Comparison of ENCODE assay signal across 8 mouse cellular contexts in genomic region chr11:120902487-120903142, GRCm38 (mm10). TPM values are rescaled to one million over a fixed set of nuclear protein-coding genes. Genes with fewer than 3 reads are reported as not detected.
DNase-seq lines count a peak whose midpoint lies in the region; ATAC-seq and TF ChIP-seq lines count a peak whose summit lies in the region.

No protein-coding gene starts in this region.

- H3K27ac ChIP-seq in gastrocnemius, adult 2 months, result no peak overlapping the region
- H3K27ac ChIP-seq in kidney, postnatal 0 days, result peak overlapping the region; percentile 81
- H3K27ac ChIP-seq in hindbrain, postnatal 0 days, result no peak overlapping the region

- H3K27me3 ChIP-seq in kidney, postnatal 0 days (ENCODE audit: insufficient read depth, low read length), result no peaks in the 10 kb centered on the region
- H3K27me3 ChIP-seq in hindbrain, postnatal 0 days (ENCODE audit: insufficient read depth, low read length), result no peaks in the 10 kb centered on the region

- intact Hi-C loops in gastrocnemius, adult 2 months (cut with DNase I), result loop anchor here (10.0 kb wide), 1 partner anchor 82 kb away; no protein-coding TSS in a partner anchor
- intact Hi-C loops in gastrocnemius, postnatal 36 days (cut with DNase I), result loop anchor here (10.0 kb wide), 1 partner anchor 252 kb away; no protein-coding TSS in a partner anchor

- H3K4me1 ChIP-seq in kidney, postnatal 0 days (replicated peaks; ENCODE audit: insufficient read depth, low read length), result no peaks in the 10 kb centered on the region
- no peaks in the 10 kb centered on the region for H3K4me1 ChIP-seq in hindbrain, postnatal 0 days (ENCODE audit: insufficient read depth, low read length)

- H3K9me3 ChIP-seq in kidney, postnatal 0 days (replicated peaks; ENCODE audit: low read length), result no peaks in the 10 kb centered on the region
- H3K9me3 ChIP-seq in hindbrain, postnatal 0 days (ENCODE audit: low read length), result no peaks in the 10 kb centered on the region

- H3K9ac ChIP-seq in kidney, postnatal 0 days (ENCODE audit: low read depth, low read length), result 0 out of 2 replicates have a peak overlapping the region, but pooled peaks have one; percentile 14
- H3K9ac ChIP-seq in hindbrain, postnatal 0 days (replicated peaks; ENCODE audit: low read length), result no peak overlapping the region

- H3K36me3 ChIP-seq in kidney, postnatal 0 days (ENCODE audit: insufficient read depth, low read length), result 0 out of 2 replicates have a peak, but pooled peaks cover 5% of the 10 kb centered on the region
- H3K36me3 ChIP-seq in hindbrain, postnatal 0 days (ENCODE audit: insufficient read depth, low read length), result peaks cover 6% of the 10 kb centered on the region

- H3K4me2 ChIP-seq in kidney, postnatal 0 days (ENCODE audit: low read length), result peak overlapping the region; percentile 27; the same call in 1 of the 2 replicates
- H3K4me2 ChIP-seq in hindbrain, postnatal 0 days (ENCODE audit: low read depth, low read length), result no peak overlapping the region

- H3K4me3 ChIP-seq in gastrocnemius, adult 2 months, result no peak overlapping the region
- no peak overlapping the region for H3K4me3 ChIP-seq in kidney, postnatal 0 days (replicated peaks; ENCODE audit: low read depth, low read length)
- H3K4me3 ChIP-seq in hindbrain, postnatal 0 days (ENCODE audit: low read length), result no peak overlapping the region

- peak; percentile 35 for DNase-seq in gastrocnemius, adult 2 months
- no peak for DNase-seq in gastrocnemius, postnatal 36 days
- peak; percentile 53 for DNase-seq in adrenal gland, postnatal 10 days
- peak; percentile 78 for DNase-seq in kidney, postnatal 0 days (ENCODE audit: low spot score)
- peak; percentile 51 for DNase-seq in lung, postnatal 25 days (ENCODE audit: low spot score)
- no peak for DNase-seq in right cerebral cortex, postnatal 10 days (ENCODE audit: low spot score in 2 of 2)
- DNase-seq in gastrocnemius, adult 8-10 months (ENCODE audit: low spot score in 2 of 2), result no peak
- DNase-seq in hindbrain, postnatal 0 days (ENCODE audit: low spot score), result no peak

- peak; percentile 79 for ATAC-seq in kidney, postnatal 0 days (replicated peaks; ENCODE audit: low FRiP score, low read depth)
- ATAC-seq in hindbrain, postnatal 0 days, result no peak

- TF ChIP-seq CTCF in gastrocnemius, adult 2 months (IDR thresholded peaks at IDR 0.05), result no peak
- TF ChIP-seq CTCF in kidney, postnatal 0 days (IDR thresholded peaks at IDR 0.05; ENCODE audit: low read depth), result peak; percentile 21; the same call in 1 of the 2 replicates
- TF ChIP-seq CTCF in hindbrain, postnatal 0 days (IDR thresholded peaks at IDR 0.05; ENCODE audit: low read depth), result no peak

- WGBS in kidney, postnatal 0 days, result 40% methylated on average over 10 of the region's 10 CpGs
- WGBS in hindbrain, postnatal 0 days, result 52% methylated on average over 10 of the region's 10 CpGs

RNA-seq across cellular contexts. Expression of gene Ccdc57, which starts 30.1 kb away (rescaled TPM):
- total RNA-seq in gastrocnemius, adult 2 months (2021), result 1 to 10 TPM; 3.4 to 3.6 TPM
- total RNA-seq in gastrocnemius, postnatal 36 days (2021), result 1 to 10 TPM; 4.1 to 4.9 TPM
- 10 to 100 TPM in 1 of 2 experiments, 1 to 10 TPM in 1; 8.4 to 10.8 TPM for total RNA-seq in adrenal gland, postnatal 10 days (2021)
- polyA plus RNA-seq in kidney, postnatal 0 days (2015; fragmentation: Nextera tagmentation; extraction: Ambion mirVana), result 5.5 and 5.7 TPM in 2 replicates
- total RNA-seq in gastrocnemius, adult 8-10 months (2022), result 1 to 10 TPM; 2.3 to 5.4 (median 3.6) TPM
- 4.2 and 7.1 TPM in 2 replicates for total RNA-seq in hindbrain, postnatal 0 days (2014; rRNA removed)
- polyA plus RNA-seq in hindbrain, postnatal 0 days (2015; fragmentation: Nextera tagmentation; extraction: Ambion mirVana), result 4.8 and 5.6 TPM in 2 replicates

RNA-seq across cellular contexts. Expression of gene Slc16a3, which starts 45.7 kb away (rescaled TPM):
- 100 to 1,000 TPM; 295 to 479 TPM for total RNA-seq in gastrocnemius, adult 2 months (2021)
- 100 to 1,000 TPM; 365 to 521 TPM for total RNA-seq in gastrocnemius, postnatal 36 days (2021)
- total RNA-seq in adrenal gland, postnatal 10 days (2021), result 10 to 100 TPM; 10.4 to 11.6 TPM
- 10.0 and 10.2 TPM in 2 replicates for polyA plus RNA-seq in kidney, postnatal 0 days (2015; fragmentation: Nextera tagmentation; extraction: Ambion mirVana)
- total RNA-seq in gastrocnemius, adult 8-10 months (2022), result 100 to 1,000 TPM; 268 to 367 (median 304) TPM
- total RNA-seq in hindbrain, postnatal 0 days (2014; rRNA removed), result 22.9 and 24.9 TPM in 2 replicates
- 6.4 and 7.8 TPM in 2 replicates for polyA plus RNA-seq in hindbrain, postnatal 0 days (2015; fragmentation: Nextera tagmentation; extraction: Ambion mirVana)

Comparison
In these comparisons a context has a peak if more than half of its experiments do, and no peak if none do; other contexts are left out.
1. DNase-seq: peak in gastrocnemius, adult 2 months (single experiment), adrenal gland, postnatal 10 days (single experiment), kidney, postnatal 0 days (single experiment) and lung, postnatal 25 days (single experiment); none in gastrocnemius, postnatal 36 days (0 of 2), right cerebral cortex, postnatal 10 days (0 of 2), gastrocnemius, adult 8-10 months (0 of 2) and hindbrain, postnatal 0 days (single experiment).
2. RNA of gene Slc16a3, which starts 45.7 kb away (total RNA-seq): 365 to 521 TPM in gastrocnemius, postnatal 36 days, 295 to 479 TPM in gastrocnemius, adult 2 months and 268 to 367 TPM in gastrocnemius, adult 8-10 months; 22.9 to 24.9 TPM in hindbrain, postnatal 0 days and 10.4 to 11.6 TPM in adrenal gland, postnatal 10 days; every median in the first group is over 10 times any median in the second.